Mouse (Mus musculus): ENCODE data around the gene Ckap4.
A peak's percentile ranks its signal among the peaks of the same experiment; 100 is the strongest.
"Not testable (repeated sequence)": the region's sequence is repeated elsewhere in the genome, so short reads cannot be mapped to it uniquely, and the experiment has no call there.

Ckap4 gene

DNA sequence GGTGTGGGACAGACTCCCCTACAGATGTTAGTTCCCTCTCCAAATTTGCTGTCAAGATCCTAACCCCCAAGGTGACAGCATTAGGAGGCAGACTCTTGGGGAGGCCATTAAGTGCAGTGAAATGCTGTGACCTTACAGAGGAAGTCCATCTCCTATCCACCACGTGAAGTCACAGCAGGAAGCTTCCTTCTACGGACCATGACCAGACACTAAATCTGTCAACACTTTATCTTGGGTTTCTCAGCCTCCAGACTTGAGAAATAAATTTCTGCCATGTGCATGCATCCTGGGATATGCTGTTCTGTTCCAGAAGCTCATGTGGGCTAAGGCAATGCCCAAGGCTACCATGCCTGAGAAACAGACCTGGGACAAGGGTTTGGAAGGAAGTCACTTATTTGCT is 35.0 kb downstream of the Ckap4 start:
- DNase-seq (ENCODE audit: low read depth, low spot score), result peak; percentile 33

GRCm38 (mm10) chr10:84496805-84497204 is 37.1 kb downstream of the Ckap4 start:
- peak; percentile 6 for DNase-seq (ENCODE audit: low read depth, low spot score)

GRCm38 (mm10) chr10:84494432-84494831 is 39.4 kb downstream of the Ckap4 start:
- no peak for DNase-seq (ENCODE audit: low read depth, low spot score)

- no peak for DNase-seq (ENCODE audit: low read depth, low spot score)
Measured at GRCm38 (mm10) chr10:84490115-84490514, 43.7 kb downstream of the Ckap4 start.

DNA sequence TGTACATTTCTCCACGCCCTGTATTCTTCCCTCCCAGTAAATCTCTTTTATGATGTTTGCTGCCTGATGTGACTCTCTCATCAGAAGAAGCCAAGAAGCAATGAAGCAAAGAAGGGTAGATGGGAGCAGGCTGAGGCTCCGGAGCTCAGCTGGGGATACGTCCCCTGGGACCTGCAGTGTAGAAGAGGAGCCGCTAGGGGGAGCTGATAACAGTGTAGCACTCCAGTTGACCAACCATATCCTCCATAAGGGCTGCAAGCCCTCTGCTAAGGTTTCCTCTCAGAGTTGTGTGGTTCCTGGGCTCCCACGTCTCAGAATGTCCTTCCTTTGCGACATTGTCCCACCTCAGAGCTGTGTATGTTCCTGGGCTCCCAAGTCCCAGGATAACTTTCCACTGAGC is 45.5 kb downstream of the Ckap4 start:
- DNase-seq (ENCODE audit: low read depth, low spot score), result peak; percentile 46

DNA sequence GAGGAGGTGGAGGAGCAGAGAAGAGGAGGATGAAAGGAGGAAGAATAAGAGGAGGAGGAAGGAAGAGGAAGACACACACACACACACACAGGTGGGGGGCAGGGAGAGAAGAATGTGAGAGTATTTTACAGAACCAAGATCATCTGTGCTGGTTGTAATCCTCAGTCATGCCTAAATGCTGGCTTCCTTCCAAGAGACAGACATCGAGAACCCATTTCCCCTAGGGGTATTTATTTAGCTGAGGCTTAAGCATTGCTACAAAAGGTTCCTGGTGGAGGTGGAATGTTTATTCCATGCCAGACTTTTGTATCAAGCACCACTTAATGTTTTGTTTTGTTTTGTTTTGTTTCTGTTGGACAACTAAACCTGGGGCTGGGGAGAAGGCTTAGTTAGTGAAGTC is 49.2 kb downstream of the Ckap4 start:
- DNase-seq (ENCODE audit: low read depth, low spot score), result no peak

GRCm38 (mm10) chr10:84483553-84483952 is 50.3 kb downstream of the Ckap4 start:
- DNase-seq (ENCODE audit: low read depth, low spot score), result no peak

DNA sequence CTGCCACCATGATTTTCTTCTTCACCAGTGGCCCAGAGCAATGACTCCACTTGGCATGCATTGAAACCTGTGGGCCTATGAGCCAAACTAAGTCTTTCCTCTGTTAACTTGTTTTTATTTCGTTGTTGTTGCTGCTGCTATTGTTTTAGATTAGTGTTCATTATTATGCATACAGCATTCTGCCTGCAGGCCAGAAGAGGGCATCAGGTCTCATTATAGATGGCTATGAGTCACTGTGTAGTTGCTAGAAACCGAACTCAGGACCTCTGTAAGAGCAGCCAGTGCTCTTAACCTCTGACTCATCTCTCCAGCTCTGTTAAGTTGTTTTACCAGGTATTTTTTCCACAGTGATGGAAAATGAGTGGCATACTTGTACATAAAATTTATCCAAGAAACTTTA is 50.8 kb downstream of the Ckap4 start:
- no peak for DNase-seq (ENCODE audit: low read depth, low spot score)

GRCm38 (mm10) chr10:84482418-84482817 is 51.4 kb downstream of the Ckap4 start:
- DNase-seq (ENCODE audit: low read depth, low spot score), result not testable (repeated sequence)

DNA sequence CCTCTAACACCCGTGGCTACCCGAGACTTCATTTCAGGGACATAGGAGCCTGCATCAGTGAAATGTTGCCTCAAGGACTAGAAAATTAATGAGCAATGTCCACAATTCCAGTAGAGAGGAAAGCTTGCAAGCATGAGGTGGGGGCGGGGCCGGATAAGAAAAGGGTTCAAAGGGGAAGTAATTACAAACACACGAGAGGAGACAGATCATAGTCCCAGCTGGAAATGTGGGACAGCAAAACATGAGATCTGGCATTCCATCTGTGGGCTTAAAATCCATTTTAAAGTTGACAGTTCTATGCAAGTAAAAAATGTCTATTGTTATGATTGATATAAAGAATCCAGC is 52.6 kb downstream of the Ckap4 start:
- DNase-seq (ENCODE audit: low read depth, low spot score), result peak; percentile 7

DNA sequence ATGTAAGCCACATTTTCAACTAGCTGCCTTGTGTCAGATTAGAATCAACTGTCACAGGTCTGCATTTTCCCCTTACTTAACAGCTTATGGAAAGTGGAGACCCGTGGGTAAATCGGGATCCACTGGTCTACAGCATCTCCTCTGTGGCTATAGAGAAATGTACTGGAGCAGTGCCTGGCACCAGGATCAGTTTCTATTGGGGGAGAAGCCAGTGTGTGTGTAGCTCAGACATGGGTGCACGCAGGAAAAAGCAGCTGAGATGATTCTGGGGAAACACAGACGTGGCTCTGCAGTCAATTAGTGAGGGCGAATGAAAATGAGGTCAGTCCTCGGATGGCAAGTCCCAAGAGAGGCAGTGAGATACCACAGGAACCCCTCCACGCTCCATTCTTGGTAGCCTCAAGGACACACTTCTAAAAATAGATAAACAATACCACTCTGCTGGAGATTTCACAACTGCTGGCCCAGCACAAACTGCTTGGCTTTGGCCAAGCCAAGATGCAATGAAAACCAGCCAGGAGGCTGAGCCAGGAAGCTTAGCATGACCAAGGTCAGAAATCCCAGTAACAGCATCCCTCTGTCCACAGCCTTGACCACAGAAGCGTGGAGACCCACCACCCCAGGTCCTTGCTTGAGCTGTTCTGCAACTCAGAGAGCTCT is 53.1 kb downstream of the Ckap4 start:
- DNase-seq (ENCODE audit: low read depth, low spot score), result no peak

DNA sequence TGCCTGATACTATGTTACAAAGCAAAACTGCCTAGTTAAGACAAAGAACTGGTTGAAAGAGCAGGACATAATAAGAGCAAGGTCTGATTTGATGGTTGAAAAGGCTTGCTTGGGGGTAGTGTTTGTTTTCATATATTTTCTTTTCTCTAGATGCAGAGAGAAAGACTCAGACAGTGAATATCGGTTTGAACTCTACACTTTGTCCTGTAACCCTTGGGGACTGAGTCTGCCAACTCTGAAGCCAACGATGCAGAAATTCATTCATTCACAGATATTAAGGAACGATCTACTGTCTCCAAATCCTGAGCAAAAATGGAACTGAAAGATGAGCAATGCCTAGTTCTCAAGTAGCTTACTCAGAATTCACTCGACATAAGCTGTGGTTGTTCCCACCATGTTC is 53.7 kb downstream of the Ckap4 start:
- no peak for DNase-seq (ENCODE audit: low read depth, low spot score)

DNA sequence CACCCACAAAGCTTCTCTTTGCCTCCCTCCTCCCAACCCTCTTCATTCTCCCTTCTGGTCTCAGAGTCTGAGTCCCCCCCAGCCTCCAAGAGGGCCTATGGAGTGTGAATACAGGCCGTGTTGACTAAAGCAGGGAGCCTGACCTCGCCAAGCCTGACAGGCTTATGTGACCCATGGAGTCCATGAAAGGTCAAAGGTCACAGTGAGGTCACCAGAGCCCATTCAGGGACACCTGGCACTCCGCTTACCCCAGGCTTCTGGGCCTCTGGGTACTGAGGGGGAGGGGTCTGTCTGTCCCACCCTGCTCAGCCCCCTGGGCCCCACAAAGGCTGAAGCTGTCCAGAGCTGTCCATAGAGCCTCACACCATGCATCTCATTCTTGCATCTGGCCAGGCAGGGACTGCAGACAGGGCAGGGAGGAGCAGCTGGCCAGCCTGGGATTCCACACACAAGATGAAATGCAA is 56.2 kb downstream of the Ckap4 start:
- peak; percentile 7 for DNase-seq (ENCODE audit: low read depth, low spot score)

DNA sequence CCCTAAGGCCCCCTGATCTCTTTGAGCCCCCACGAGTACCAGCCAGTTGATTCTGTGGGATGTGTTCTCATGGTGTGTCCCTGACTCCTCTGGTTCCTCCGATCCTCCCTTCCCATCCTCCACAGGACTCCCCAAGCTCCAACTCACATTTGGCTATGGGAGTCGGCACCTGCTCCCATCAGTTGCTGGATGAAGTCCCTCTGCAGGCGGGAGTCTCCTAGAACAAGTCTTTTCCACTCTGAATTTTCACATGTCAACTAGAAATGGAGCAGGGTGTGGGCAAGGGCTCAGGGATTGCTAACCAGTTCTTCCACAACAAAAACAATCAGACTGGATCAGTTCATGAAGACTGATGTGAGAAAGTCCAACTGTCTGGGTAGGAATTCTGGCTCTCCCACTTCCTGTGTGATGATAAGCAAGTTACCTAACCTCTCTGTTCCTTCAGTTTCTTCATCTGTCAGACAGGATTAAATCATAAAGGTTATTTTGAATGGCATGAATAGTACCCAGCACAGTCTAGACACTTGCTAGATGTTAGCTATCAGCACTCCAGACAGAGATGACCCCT is 56.7 kb downstream of the Ckap4 start:
- DNase-seq (ENCODE audit: low read depth, low spot score), result no peak

Measured in forelimb bud, embryonic 11.5 days (tissue).